Mouse (Mus musculus): ENCODE data around the gene Ahdc1. TPM values are rescaled to one million over a fixed set of nuclear protein-coding genes. Genes with fewer than 3 reads are reported as not detected.
A peak's percentile ranks its signal among the peaks of the same experiment; 100 is the strongest.

Gene Ahdc1
- polyA plus RNA-seq, 1 experiment: 58.2 TPM

- Histone ChIP-seq H3K27me3 (ENCODE audit: control insufficient read depth, insufficient read depth, insufficient read length) (no peaks in the 10 kb centered on the region), H3K36me3 (ENCODE audit: control insufficient read depth, insufficient read depth) (peaks cover 17% of the 10 kb centered on the region), H3K79me2 (ENCODE audit: control insufficient read depth, insufficient read depth) (peaks cover 95% of the 10 kb centered on the region), H3K4me2 (ENCODE audit: low read depth) (no peak overlapping the region), H3ac (ENCODE audit: control insufficient read depth, insufficient read length) (no peak overlapping the region), H3K4me3 (no peak overlapping the region)
- peak; percentile 7 for TF ChIP-seq POLR2A (IDR thresholded peaks at IDR 0.05; ENCODE audit: insufficient read length, low read depth)
- TF ChIP-seq MYOD1 (IDR thresholded peaks at IDR 0.05; ENCODE audit: control insufficient read depth in 1 of 3, insufficient read length in 2 of 3, low read depth in 2 of 3): no peak
Measured at GRCm38 (mm10) chr4:133027721-133028120, 16.7 kb downstream of the Ahdc1 start.

- Histone ChIP-seq H3K4me2 (ENCODE audit: low read depth) (no peak overlapping the region), H3K27me3 (ENCODE audit: control insufficient read depth, insufficient read depth, insufficient read length) (no peaks in the 10 kb centered on the region), H3K36me3 (ENCODE audit: control insufficient read depth, insufficient read depth) (peaks cover 17% of the 10 kb centered on the region), H3ac (ENCODE audit: control insufficient read depth, insufficient read length) (no peak overlapping the region), H3K4me3 (no peak overlapping the region), H3K79me2 (ENCODE audit: control insufficient read depth, insufficient read depth) (peaks cover 95% of the 10 kb centered on the region)
- TF ChIP-seq REST (IDR thresholded peaks at IDR 0.05; ENCODE audit: insufficient read depth, insufficient read length) (no peak), POLR2A (IDR thresholded peaks at IDR 0.05; ENCODE audit: insufficient read length, low read depth) (peak; percentile 6)
Measured at GRCm38 (mm10) chr4:133028193-133028592, 17.1 kb downstream of the Ahdc1 start.

- H3K4me3 ChIP-seq: no peak overlapping the region
- no peak overlapping the region for H3K4me2 ChIP-seq (ENCODE audit: low read depth)
- no peak overlapping the region for H3ac ChIP-seq (ENCODE audit: control insufficient read depth, insufficient read length)
- TF ChIP-seq TCF12 (IDR thresholded peaks at IDR 0.05; ENCODE audit: insufficient read depth, poor library complexity, severe bottlenecking) (no peak), E2F4 (IDR thresholded peaks at IDR 0.05; ENCODE audit: insufficient read depth) (no peak), MYOD1 (IDR thresholded peaks at IDR 0.05; ENCODE audit: control insufficient read depth in 1 of 3, insufficient read length in 2 of 3, low read depth in 2 of 3) (no peak), SRF (IDR thresholded peaks at IDR 0.05; ENCODE audit: control insufficient read depth, insufficient read length, low read depth) (no peak)
- peaks cover 94% of the 10 kb centered on the region for H3K79me2 ChIP-seq (ENCODE audit: control insufficient read depth, insufficient read depth)
- H3K27me3 ChIP-seq (ENCODE audit: control insufficient read depth, insufficient read depth, insufficient read length): no peaks in the 10 kb centered on the region
- H3K36me3 ChIP-seq (ENCODE audit: control insufficient read depth, insufficient read depth): peaks cover 17% of the 10 kb centered on the region
Measured at GRCm38 (mm10) chr4:133028875-133029274, 17.8 kb downstream of the Ahdc1 start.

- H3K36me3 ChIP-seq (ENCODE audit: control insufficient read depth, insufficient read depth): peaks cover 13% of the 10 kb centered on the region
- TF ChIP-seq SRF (IDR thresholded peaks at IDR 0.05; ENCODE audit: control insufficient read depth, insufficient read length, low read depth): no peak
- no peak for TF ChIP-seq USF1 (IDR thresholded peaks at IDR 0.05; ENCODE audit: low read depth)
- no peak for TF ChIP-seq MYOG (IDR thresholded peaks at IDR 0.05; ENCODE audit: control insufficient read depth in 1 of 3, insufficient read depth in 1 of 3, insufficient read length in 2 of 3, low read depth in 2 of 3)
- TF ChIP-seq POLR2AphosphoS2 (IDR thresholded peaks at IDR 0.05; ENCODE audit: insufficient read length, low read depth): no peak
- TF ChIP-seq REST (IDR thresholded peaks at IDR 0.05; ENCODE audit: insufficient read depth, insufficient read length): no peak
- TF ChIP-seq CEBPB (IDR thresholded peaks at IDR 0.05; ENCODE audit: insufficient read depth, poor library complexity, severe bottlenecking): no peak
- TF ChIP-seq TCF12 (IDR thresholded peaks at IDR 0.05; ENCODE audit: insufficient read depth, poor library complexity, severe bottlenecking): no peak
- no peak for TF ChIP-seq E2F4 (IDR thresholded peaks at IDR 0.05; ENCODE audit: insufficient read depth)
- TF ChIP-seq TCF3 (IDR thresholded peaks at IDR 0.05; ENCODE audit: insufficient read length, low read depth): no peak
- peaks cover 99% of the 10 kb centered on the region for H3K79me2 ChIP-seq (ENCODE audit: control insufficient read depth, insufficient read depth)
- H3K27me3 ChIP-seq (ENCODE audit: control insufficient read depth, insufficient read depth, insufficient read length): no peaks in the 10 kb centered on the region
- H3K4me2 ChIP-seq (ENCODE audit: low read depth): no peak overlapping the region
- H3K4me3 ChIP-seq: no peak overlapping the region
- H3ac ChIP-seq (ENCODE audit: control insufficient read depth, insufficient read length): no peak overlapping the region
Measured at GRCm38 (mm10) chr4:133032410-133033095, 21.5 kb downstream of the Ahdc1 start.

GRCm38 (mm10) chr4:133034478-133034877 is 23.4 kb downstream of the Ahdc1 start:
- Histone ChIP-seq H3K4me3 (no peak overlapping the region), H3K4me2 (ENCODE audit: low read depth) (no peak overlapping the region), H3K27me3 (ENCODE audit: control insufficient read depth, insufficient read depth, insufficient read length) (no peaks in the 10 kb centered on the region), H3ac (ENCODE audit: control insufficient read depth, insufficient read length) (no peak overlapping the region), H3K79me2 (ENCODE audit: control insufficient read depth, insufficient read depth) (peaks cover 87% of the 10 kb centered on the region), H3K36me3 (ENCODE audit: control insufficient read depth, insufficient read depth) (peaks cover 9% of the 10 kb centered on the region)
- TF ChIP-seq TCF12 (IDR thresholded peaks at IDR 0.05; ENCODE audit: insufficient read depth, poor library complexity, severe bottlenecking) (no peak), POLR2AphosphoS2 (IDR thresholded peaks at IDR 0.05; ENCODE audit: insufficient read length, low read depth) (no peak), POLR2A (IDR thresholded peaks at IDR 0.05; ENCODE audit: insufficient read length, low read depth) (peak; percentile 41)

- H3ac ChIP-seq (ENCODE audit: control insufficient read depth, insufficient read length): no peak overlapping the region
- no peak overlapping the region for H3K4me3 ChIP-seq
- H3K4me2 ChIP-seq (ENCODE audit: low read depth): no peak overlapping the region
- no peak for TF ChIP-seq REST (IDR thresholded peaks at IDR 0.05; ENCODE audit: insufficient read depth, insufficient read length)
- peaks cover 12% of the 10 kb centered on the region for H3K36me3 ChIP-seq (ENCODE audit: control insufficient read depth, insufficient read depth)
- no peaks in the 10 kb centered on the region for H3K27me3 ChIP-seq (ENCODE audit: control insufficient read depth, insufficient read depth, insufficient read length)
- H3K79me2 ChIP-seq (ENCODE audit: control insufficient read depth, insufficient read depth): peaks cover 86% of the 10 kb centered on the region
Measured at GRCm38 (mm10) chr4:133035446-133035845, 24.4 kb downstream of the Ahdc1 start.

All from myocyte (in vitro differentiated cells).